Mouse (Mus musculus) CH12.LX (cell line): ENCODE measurements around the gene Ppp1r14a. TPM values are rescaled to one million over a fixed set of nuclear protein-coding genes. Genes with fewer than 3 reads are reported as not detected.
A peak's percentile ranks its signal among the peaks of the same experiment; 100 is the strongest.

Experiments used
- DNase-seq: peaks from one replicate; pipeline ENCODE4 v3.0.0-alpha.2; 2013; ENCODE audit errors: extremely low read depth
- H3K27ac ChIP-seq: 2 replicates; pipeline ENCODE4 v1.5.1; 2012; ENCODE audit warnings: low read depth, mild to moderate bottlenecking, control low read depth, moderate library complexity; ENCODE audit not compliant: insufficient read depth
- H3K27me3 ChIP-seq: replicated peaks from 2 replicates; pipeline ENCODE3; 2012; ENCODE audit warnings: inconsistent platforms
- H3K36me3 ChIP-seq, 2 experiments: replicated peaks in 1 of 2; 2 replicates each; pipeline versions ENCODE3 to v1.6.1; 2012; ENCODE audit warnings: inconsistent platforms in 1 of 2, low read length in 1 of 2, mild to moderate bottlenecking in 1 of 2, mixed read lengths in 1 of 2, moderate library complexity in 1 of 2; ENCODE audit not compliant: control insufficient read depth in 1 of 2, insufficient read depth in 1 of 2
- H3K4me1 ChIP-seq, 2 experiments: 2 replicates each; pipeline ENCODE4 v1.6.1; 2012; ENCODE audit warnings: inconsistent platforms in 1 of 2, moderate library complexity in 1 of 2; ENCODE audit not compliant: insufficient read depth in 2 of 2, control insufficient read depth in 1 of 2
- H3K4me2 ChIP-seq: 2 replicates; pipeline ENCODE4 v1.6.1; 2012; ENCODE audit warnings: low read depth, mild to moderate bottlenecking, control low read depth; ENCODE audit not compliant: poor library complexity, insufficient read depth, severe bottlenecking
- H3K4me3 ChIP-seq, 3 experiments: fragments of 150-350 bp in 1 of 3; sonication (generic) in 1 of 3; replicated peaks in 1 of 3; 2 replicates each; pipeline versions ENCODE3 to v1.5.1; 2011 to 2012; ENCODE audit warnings: low read depth in 2 of 3, low read length in 2 of 3, mild to moderate bottlenecking in 2 of 3, moderate library complexity in 2 of 3, control low read depth in 1 of 3, improper control_type of control experiment in 1 of 3, inconsistent platforms in 1 of 3, mixed read lengths in 1 of 3; ENCODE audit not compliant: poor library complexity in 1 of 3
- H3K79me2 ChIP-seq: replicated peaks from 2 replicates; pipeline ENCODE4 v1.6.1; 2012; ENCODE audit warnings: mild to moderate bottlenecking, moderate library complexity; ENCODE audit not compliant: control insufficient read depth, poor library complexity, insufficient read depth, severe bottlenecking; ENCODE audit errors: extremely low read depth
- H3K9ac ChIP-seq: 2 replicates; pipeline ENCODE4 v1.6.1; 2012; ENCODE audit warnings: low read depth, mild to moderate bottlenecking, control low read depth, moderate library complexity; ENCODE audit not compliant: insufficient read depth
- H3K9me3 ChIP-seq: replicated peaks from 2 replicates; pipeline ENCODE3; 2012; ENCODE audit warnings: low read length, inconsistent platforms, mixed read lengths
- BHLHE40 ChIP-seq: IDR thresholded peaks from 2 replicates; pipeline ENCODE4 v1.6.1; 2011; ENCODE audit warnings: mild to moderate bottlenecking, low read depth, low read length, improper control_type of control experiment
- CHD1 ChIP-seq: IDR thresholded peaks from 2 replicates; pipeline ENCODE4 v1.6.1; 2012; ENCODE audit warnings: low read depth, low read length, improper control_type of control experiment, inconsistent platforms
- CHD2 ChIP-seq: IDR thresholded peaks from 2 replicates; pipeline ENCODE4 v1.6.1; 2011; ENCODE audit warnings: low read length, improper control_type of control experiment
- ELF1 ChIP-seq: IDR thresholded peaks from 2 replicates; pipeline ENCODE4 v1.6.1; 2014; ENCODE audit warnings: low read depth, mild to moderate bottlenecking, inconsistent platforms, low read length, improper control_type of control experiment
- EP300 ChIP-seq: IDR thresholded peaks from 2 replicates; pipeline ENCODE4 v1.6.1; 2011; ENCODE audit warnings: low read length, improper control_type of control experiment
- ETS1 ChIP-seq: conservative IDR thresholded peaks from 2 replicates; pipeline ENCODE4 v1.6.1; 2012; ENCODE audit warnings: low read depth, mild to moderate bottlenecking, inconsistent platforms, low read length, improper control_type of control experiment, moderate library complexity
- GABPA ChIP-seq: IDR thresholded peaks from 2 replicates; pipeline ENCODE4 v1.6.1; 2012; ENCODE audit warnings: low read depth, low read length, improper control_type of control experiment, inconsistent platforms; ENCODE audit not compliant: insufficient replicate concordance
- HCFC1 ChIP-seq: IDR thresholded peaks from 2 replicates; pipeline ENCODE4 v1.6.1; 2012; ENCODE audit warnings: low read depth, mild to moderate bottlenecking, inconsistent platforms, low read length, improper control_type of control experiment
- IRF4 ChIP-seq: IDR thresholded peaks from 2 replicates; pipeline ENCODE4 v1.6.1; 2014; ENCODE audit warnings: low read depth, mild to moderate bottlenecking, inconsistent platforms, low read length, improper control_type of control experiment
- JUN ChIP-seq: IDR thresholded peaks from 2 replicates; pipeline ENCODE4 v1.6.1; 2011; ENCODE audit warnings: low read depth, mild to moderate bottlenecking, low read length, improper control_type of control experiment, moderate library complexity; ENCODE audit not compliant: insufficient read depth
- JUND ChIP-seq: conservative IDR thresholded peaks from 2 replicates; pipeline ENCODE4 v1.6.1; 2011; ENCODE audit warnings: low read depth, low read length, improper control_type of control experiment
- KAT2A ChIP-seq: IDR thresholded peaks from 2 replicates; pipeline ENCODE4 v1.6.1; 2012; ENCODE audit warnings: low read length, improper control_type of control experiment, inconsistent platforms; ENCODE audit not compliant: insufficient replicate concordance
- MAFK ChIP-seq: IDR thresholded peaks from 2 replicates; pipeline ENCODE4 v1.6.1; 2011; ENCODE audit warnings: low read length, improper control_type of control experiment; ENCODE audit not compliant: insufficient replicate concordance
- MAX ChIP-seq: IDR thresholded peaks from 2 replicates; pipeline ENCODE4 v1.6.1; 2011; ENCODE audit warnings: low read length, improper control_type of control experiment
- MAZ ChIP-seq: IDR thresholded peaks from 2 replicates; pipeline ENCODE4 v1.6.1; 2012; ENCODE audit warnings: low read depth, mild to moderate bottlenecking, inconsistent platforms, low read length, improper control_type of control experiment, moderate library complexity
- MEF2A ChIP-seq: IDR thresholded peaks from 2 replicates; pipeline ENCODE4 v1.6.1; 2014; ENCODE audit warnings: low read depth, mild to moderate bottlenecking, inconsistent platforms, low read length, improper control_type of control experiment, borderline replicate concordance
- MXI1 ChIP-seq: IDR thresholded peaks from 2 replicates; pipeline ENCODE4 v1.6.1; 2011; ENCODE audit warnings: mild to moderate bottlenecking, low read depth, low read length, improper control_type of control experiment
- MYC ChIP-seq: IDR thresholded peaks from 2 replicates; pipeline ENCODE4 v1.6.1; 2011; ENCODE audit warnings: low read depth, mild to moderate bottlenecking, improper control_type of control experiment, low read length
- NELFE ChIP-seq: IDR thresholded peaks from 2 replicates; pipeline ENCODE4 v1.6.1; 2011; ENCODE audit warnings: low read depth, low read length, improper control_type of control experiment
- NRF1 ChIP-seq: IDR thresholded peaks from 2 replicates; pipeline ENCODE4 v1.6.1; 2014; ENCODE audit warnings: low read depth, mild to moderate bottlenecking, inconsistent platforms, low read length, improper control_type of control experiment, moderate library complexity
- PAX5 ChIP-seq: IDR thresholded peaks from 2 replicates; pipeline ENCODE4 v1.6.1; 2012; ENCODE audit warnings: low read length, inconsistent platforms, mixed read lengths
- POLR2A ChIP-seq: IDR thresholded peaks from 2 replicates; pipeline ENCODE4 v1.6.1; 2011; ENCODE audit warnings: low read depth, mild to moderate bottlenecking, improper control_type of control experiment, low read length
- POLR2AphosphoS2 ChIP-seq: IDR thresholded peaks from 2 replicates; pipeline ENCODE4 v1.6.1; 2011; ENCODE audit warnings: low read depth, low read length, improper control_type of control experiment
- RAD21 ChIP-seq: IDR thresholded peaks from 2 replicates; pipeline ENCODE4 v1.6.1; 2011; ENCODE audit warnings: low read depth, mild to moderate bottlenecking, low read length, improper control_type of control experiment, moderate library complexity
- SIN3A ChIP-seq: IDR thresholded peaks from 2 replicates; pipeline ENCODE4 v1.6.1; 2012; ENCODE audit warnings: low read length, improper control_type of control experiment, inconsistent platforms
- TCF12 ChIP-seq: IDR thresholded peaks from 2 replicates; pipeline ENCODE4 v1.6.1; 2014; ENCODE audit warnings: low read depth, mild to moderate bottlenecking, inconsistent platforms, low read length, improper control_type of control experiment
- UBTF ChIP-seq: IDR thresholded peaks from 2 replicates; pipeline ENCODE4 v1.6.1; 2012; ENCODE audit warnings: low read depth, mild to moderate bottlenecking, inconsistent platforms, low read length, improper control_type of control experiment, moderate library complexity
- USF1 ChIP-seq: IDR thresholded peaks from 2 replicates; pipeline ENCODE4 v1.6.1; 2014; ENCODE audit warnings: low read depth, mild to moderate bottlenecking, inconsistent platforms, low read length, improper control_type of control experiment
- USF2 ChIP-seq: conservative IDR thresholded peaks from 2 replicates; pipeline ENCODE4 v1.6.1; 2011; ENCODE audit warnings: low read depth, low read length, improper control_type of control experiment
- ZC3H11A ChIP-seq: IDR thresholded peaks from 2 replicates; pipeline ENCODE4 v1.6.1; 2012; ENCODE audit warnings: low read depth, mild to moderate bottlenecking, inconsistent platforms, low read length, improper control_type of control experiment
- ZKSCAN1 ChIP-seq: IDR thresholded peaks from 2 replicates; pipeline ENCODE4 v1.6.1; 2012; ENCODE audit warnings: low read depth, inconsistent platforms, low read length, improper control_type of control experiment, borderline replicate concordance
- ZMIZ1 ChIP-seq: IDR thresholded peaks from 2 replicates; pipeline ENCODE4 v1.6.1; 2012; ENCODE audit warnings: low read depth, mild to moderate bottlenecking, inconsistent platforms, low read length, improper control_type of control experiment
- dilution Hi-C: fragments of 300-500 bp; cut with MboI; formaldehyde crosslinking; loops from 2 replicates; pipeline ENCODE4 v1.14.3; 2020; ENCODE audit warnings: low sequenced_read_pairs; ENCODE audit not compliant: extremely low pct_unique_long_range_greater_than_20kb, extremely low pct_ligation_motif_present
- in situ Hi-C: fragments of 300-500 bp; cut with MboI; formaldehyde crosslinking; loops from 3 replicates; pipeline ENCODE4 v1.14.3; 2019; ENCODE audit warnings: low sequenced_read_pairs, low pct_ligation_motif_present, low pct_unique_long_range_greater_than_20kb, mixed read lengths
- polyA plus RNA-seq: library from polyadenylated mRNA; unstranded; fragments of >175 nt; gene quantifications from 2 replicates; pipeline ENCODE4 v1.2.1, GENCODE M21; 2012; ENCODE audit warnings: low read depth; ENCODE audit not compliant: insufficient read length
- total RNA-seq, 2 experiments: library from RNA; depleted of rRNA; stranded (reverse); fragments of 300-350 nt in 1 of 2; fragments of >200 nt in 1 of 2; gene quantifications; 2 replicates each; pipeline ENCODE4 v1.2.3; 2012 to 2014

Gene Ppp1r14a
- total and polyA plus RNA-seq, 3 experiments: not detected

DNA sequence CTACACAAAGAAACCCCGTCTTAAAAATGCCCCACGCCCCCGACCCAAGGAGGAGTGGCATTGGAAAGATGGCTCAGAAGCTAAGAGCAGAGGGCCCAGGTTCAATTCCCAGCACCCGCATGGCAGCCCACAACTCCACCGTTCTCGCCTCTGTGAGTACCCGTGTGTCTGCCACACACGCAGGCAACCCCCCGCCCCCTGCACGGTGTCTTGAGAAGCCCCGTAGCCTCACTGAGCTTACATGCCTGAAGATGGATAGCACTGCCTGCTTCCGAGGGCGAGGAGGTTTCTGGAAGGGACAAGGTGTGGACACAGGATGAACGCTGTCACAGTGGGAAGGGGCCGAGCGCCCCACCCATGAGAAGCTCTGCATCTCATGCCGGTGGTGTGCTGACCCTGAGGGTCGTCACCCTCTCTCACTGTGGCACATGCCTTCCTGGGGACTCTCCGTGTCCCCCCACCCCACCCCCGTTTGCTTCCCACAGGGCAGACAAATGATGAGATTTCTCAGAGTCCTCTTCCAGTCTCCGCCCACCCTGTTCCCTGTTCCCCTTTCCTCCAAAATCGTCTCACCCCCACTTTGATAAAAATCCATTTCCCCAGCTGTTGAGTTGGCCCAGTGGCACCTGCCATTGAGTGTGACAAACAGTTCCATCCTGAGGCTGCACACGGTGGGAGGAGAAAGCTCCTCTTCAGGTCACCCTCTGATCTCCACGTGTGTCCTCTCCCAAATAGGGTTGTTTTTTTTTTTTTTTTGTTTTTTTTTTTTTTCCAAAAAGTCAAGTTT lies 6.9 kb downstream of the Ppp1r14a start:
- H3K9ac ChIP-seq: no peak overlapping the region
- H3K4me1 ChIP-seq: peaks cover 5 to 42% of the 10 kb centered on the region in 2 experiments
- TF ChIP-seq ZC3H11A (no peak), SIN3A (no peak), BHLHE40 (no peak), HCFC1 (no peak)
- TF ChIP-seq, all 38 proteins: peak for 0
- Histone ChIP-seq H3K9me3 (no peaks in the 10 kb centered on the region), H3K27me3 (peaks cover 28% of the 10 kb centered on the region), H3K79me2 (no peaks in the 10 kb centered on the region), H3K27ac (no peak overlapping the region), H3K4me3 (no peak overlapping the region), H3K36me3 (no peaks in the 10 kb centered on the region), H3K4me2 (no peak overlapping the region)
- dilution Hi-C loops: no loop called here
- no peak for DNase-seq
- in situ Hi-C loops: no loop called here

DNA sequence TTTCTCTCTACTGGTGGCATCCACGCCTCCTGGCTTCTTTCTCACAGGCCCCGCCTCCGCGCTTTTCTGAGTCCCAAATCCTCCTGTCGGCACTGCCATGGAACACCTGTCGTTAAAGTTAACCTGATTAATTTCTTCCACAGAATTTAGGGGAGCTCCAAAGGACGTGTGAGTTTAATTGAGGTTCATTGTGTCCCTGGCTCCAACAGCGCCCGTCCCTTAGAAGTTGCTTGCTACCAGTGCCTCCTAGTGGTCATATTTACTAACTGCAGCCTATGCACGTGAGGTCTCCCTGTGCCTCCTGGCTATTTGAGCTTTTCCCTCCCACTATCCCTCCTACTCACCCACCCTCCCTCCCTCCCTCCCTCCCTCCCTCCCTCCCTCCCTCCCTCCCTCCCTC lies 7.9 kb downstream of the Ppp1r14a start:
- Histone ChIP-seq H3K79me2 (no peaks in the 10 kb centered on the region), H3K4me2 (no peak overlapping the region), H3K4me3 (no peak overlapping the region), H3K27me3 (peaks cover 32% of the 10 kb centered on the region), H3K27ac (no peak overlapping the region), H3K9me3 (no peaks in the 10 kb centered on the region), H3K36me3 (no peaks in the 10 kb centered on the region), H3K4me1 (peaks cover 5 to 41% of the 10 kb centered on the region in 2 experiments), H3K9ac (no peak overlapping the region)
- dilution Hi-C loops (no loop called here), in situ Hi-C loops (no loop called here)
- DNase-seq: peak; percentile 70
- no peak for TF ChIP-seq SIN3A
- TF ChIP-seq POLR2A: no peak
- TF ChIP-seq UBTF: no peak
- TF ChIP-seq ETS1: no peak
- no peak for TF ChIP-seq GABPA
- TF ChIP-seq KAT2A: no peak
- peak; percentile 61; the same call in 1 of the 2 replicates for TF ChIP-seq MYC
- no peak for TF ChIP-seq ZKSCAN1
- TF ChIP-seq PAX5: no peak
- TF ChIP-seq MEF2A: no peak
- peak; percentile 96 for TF ChIP-seq BHLHE40
- TF ChIP-seq RAD21: peak; percentile 86
- TF ChIP-seq MAZ: no peak
- no peak for TF ChIP-seq NELFE
- no peak for TF ChIP-seq MXI1
- TF ChIP-seq IRF4: 0 out of 2 replicates have a peak, but pooled peaks have one; percentile 15
- TF ChIP-seq NRF1: no peak
- no peak for TF ChIP-seq CHD1
- no peak for TF ChIP-seq CHD2
- no peak for TF ChIP-seq JUN
- no peak for TF ChIP-seq MAX
- TF ChIP-seq EP300: no peak
- no peak for TF ChIP-seq TCF12
- TF ChIP-seq MAFK: no peak
- TF ChIP-seq ZMIZ1: no peak
- TF ChIP-seq ELF1: no peak
- no peak for TF ChIP-seq USF1
- no peak for TF ChIP-seq USF2
- no peak for TF ChIP-seq JUND
- no peak for TF ChIP-seq POLR2AphosphoS2
